Mouse (Mus musculus) CH12.LX (cell line): ENCODE results near the gene Ovol3.

ENCODE experiments used
- CHD2 ChIP-seq: IDR thresholded peaks from 2 replicates; pipeline ENCODE4 v1.6.1; 2011; ENCODE audit warnings: low read length, improper control_type of control experiment
- CTCF ChIP-seq, 2 experiments: IDR thresholded peaks in 1 of 2; conservative IDR thresholded peaks in 1 of 2; 2 replicates each; pipeline ENCODE4 v1.5.1; 2011 to 2012; ENCODE audit warnings: low read depth in 2 of 2, low read length in 2 of 2, improper control_type of control experiment in 1 of 2, inconsistent platforms in 1 of 2, mild to moderate bottlenecking in 1 of 2, moderate library complexity in 1 of 2
- E2F4 ChIP-seq: IDR thresholded peaks from 2 replicates; pipeline ENCODE4 v1.6.1; 2011; ENCODE audit warnings: low read depth, low read length, improper control_type of control experiment; ENCODE audit not compliant: insufficient replicate concordance
- EP300 ChIP-seq: IDR thresholded peaks from 2 replicates; pipeline ENCODE4 v1.6.1; 2011; ENCODE audit warnings: low read length, improper control_type of control experiment
- MAX ChIP-seq: IDR thresholded peaks from 2 replicates; pipeline ENCODE4 v1.6.1; 2011; ENCODE audit warnings: low read length, improper control_type of control experiment
- POLR2A ChIP-seq: IDR thresholded peaks from 2 replicates; pipeline ENCODE4 v1.6.1; 2011; ENCODE audit warnings: low read depth, mild to moderate bottlenecking, improper control_type of control experiment, low read length
- SIN3A ChIP-seq: IDR thresholded peaks from 2 replicates; pipeline ENCODE4 v1.6.1; 2012; ENCODE audit warnings: low read length, improper control_type of control experiment, inconsistent platforms

GRCm38 (mm10) chr7:30235091-30235490 is 434 bp downstream of the Ovol3 start:
- TF ChIP-seq POLR2A (no peak), MAX (no peak), E2F4 (no peak), CTCF (conservative IDR thresholded peaks at IDR 0.05 in 1 of 2, IDR thresholded peaks at IDR 0.05 in 1 of 2; ENCODE audit: low read depth in 2 of 2, low read length in 2 of 2) (no peak), EP300 (no peak), CHD2 (no peak), SIN3A (no peak)
